Mouse (Mus musculus) liver, adult 2 months (tissue): ENCODE measurements around the gene Polr3c.
A peak's percentile ranks its signal among the peaks of the same experiment; 100 is the strongest.

Experiments
- CTCF ChIP-seq: fragments of 200-500 bp; IDR thresholded peaks from 2 replicates; pipeline ENCODE4 v1.5.1; 2011; ENCODE audit warnings: low read depth, low read length, control low read depth
- POLR2A ChIP-seq: fragments of 200-500 bp; IDR thresholded peaks from 2 replicates; pipeline ENCODE4 v1.6.1; 2011; ENCODE audit warnings: low read length, control low read depth; ENCODE audit not compliant: insufficient read depth; ENCODE audit errors: extremely low read depth

GRCm38 (mm10) chr3:96669727-96670468 is 57.5 kb downstream of the Polr3c start, which contains the start of gene Ankrd35:
- peak; percentile 41 for TF ChIP-seq CTCF
- no peak for TF ChIP-seq POLR2A
